Mouse (Mus musculus) spleen, postnatal 4 days (tissue): Measurements from ENCODE around the gene Hist3h2ba.

Experiments used
- DNase-seq, 2 experiments: peaks; one replicate each; pipeline ENCODE4 v3.0.0; 2022; ENCODE audit warnings: low spot score in 2 of 2

The Hist3h2ba gene

DNA sequence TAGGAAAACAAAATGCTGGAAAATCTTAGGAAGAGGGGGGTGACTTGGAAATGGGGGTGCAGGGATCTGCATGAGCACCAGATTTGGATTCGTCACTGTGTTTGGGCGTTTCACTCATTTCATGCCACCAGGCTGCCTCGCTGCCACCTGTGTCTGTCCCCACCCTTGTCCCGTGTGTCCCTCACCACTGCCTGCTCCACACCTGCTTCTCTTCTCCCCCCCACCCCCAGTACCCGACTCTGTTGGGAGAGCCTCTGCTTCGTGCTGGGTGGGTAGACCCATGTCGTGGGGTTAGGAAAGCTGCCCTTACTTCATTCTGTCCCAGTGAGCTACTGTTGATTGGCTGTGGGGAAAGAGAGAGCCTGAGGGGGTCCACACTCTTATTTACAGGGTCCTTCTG, 35.9 kb downstream of the Hist3h2ba start:
- no peak for DNase-seq

- no peak for DNase-seq
Observed at GRCm38 (mm10) chr11:58985299-58985917, 36.7 kb downstream of the Hist3h2ba start.

GRCm38 (mm10) chr11:58989166-58989565, 40.4 kb downstream of the Hist3h2ba start:
- DNase-seq: no peak

- no peak for DNase-seq
Observed at GRCm38 (mm10) chr11:58990141-58990540, 41.4 kb downstream of the Hist3h2ba start.

DNA sequence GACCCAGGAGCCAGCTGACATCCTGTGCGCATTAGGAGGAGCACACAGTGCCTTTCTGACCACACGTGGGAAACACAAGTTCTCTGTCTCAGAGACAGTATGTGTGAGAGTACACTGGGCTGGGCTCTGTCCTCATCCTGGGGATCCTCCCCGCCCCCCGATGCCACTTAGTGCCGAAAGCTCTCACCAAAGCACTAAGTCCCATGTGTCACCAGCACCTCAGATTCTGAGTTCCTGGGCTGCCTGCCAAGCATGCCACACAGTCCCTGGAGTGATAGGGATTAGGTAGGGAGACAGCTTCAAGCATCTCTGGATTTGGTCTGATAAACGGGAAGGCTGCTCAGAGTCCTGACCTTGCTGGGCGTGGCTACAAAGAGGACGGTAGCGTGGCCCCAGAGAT, 42.1 kb downstream of the Hist3h2ba start:
- no peak for DNase-seq

- DNase-seq: no peak
Observed at GRCm38 (mm10) chr11:58991911-58992310, 43.2 kb downstream of the Hist3h2ba start.

- no peak for DNase-seq
Observed at GRCm38 (mm10) chr11:58993091-58993670, 44.5 kb downstream of the Hist3h2ba start.

DNA sequence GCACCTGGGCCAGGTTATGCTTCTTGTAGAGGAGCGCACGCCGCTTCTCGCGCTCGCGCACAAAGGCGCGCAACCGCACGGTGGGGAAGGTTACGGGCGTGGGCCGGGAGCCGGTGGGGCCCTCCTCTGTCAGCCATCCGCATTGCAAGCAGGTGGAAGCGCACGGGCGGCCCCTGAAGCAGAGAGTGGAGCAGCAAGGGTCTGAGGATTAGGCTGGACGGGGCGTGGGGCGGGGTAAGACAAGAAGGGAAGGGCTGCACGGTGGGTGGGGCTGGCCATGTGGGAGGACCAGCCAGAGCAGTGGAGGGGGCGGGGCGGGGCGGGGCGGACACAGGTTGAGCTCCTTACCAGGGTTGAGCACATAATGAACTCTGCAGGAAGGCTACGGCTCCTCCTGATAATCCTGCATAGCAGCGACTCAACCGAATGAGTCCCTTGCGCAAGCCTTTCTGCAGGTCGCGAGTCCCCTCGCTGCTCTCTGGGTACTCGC, 45.7 kb downstream of the Hist3h2ba start:
- DNase-seq: peak; percentile 59 to 80

DNA sequence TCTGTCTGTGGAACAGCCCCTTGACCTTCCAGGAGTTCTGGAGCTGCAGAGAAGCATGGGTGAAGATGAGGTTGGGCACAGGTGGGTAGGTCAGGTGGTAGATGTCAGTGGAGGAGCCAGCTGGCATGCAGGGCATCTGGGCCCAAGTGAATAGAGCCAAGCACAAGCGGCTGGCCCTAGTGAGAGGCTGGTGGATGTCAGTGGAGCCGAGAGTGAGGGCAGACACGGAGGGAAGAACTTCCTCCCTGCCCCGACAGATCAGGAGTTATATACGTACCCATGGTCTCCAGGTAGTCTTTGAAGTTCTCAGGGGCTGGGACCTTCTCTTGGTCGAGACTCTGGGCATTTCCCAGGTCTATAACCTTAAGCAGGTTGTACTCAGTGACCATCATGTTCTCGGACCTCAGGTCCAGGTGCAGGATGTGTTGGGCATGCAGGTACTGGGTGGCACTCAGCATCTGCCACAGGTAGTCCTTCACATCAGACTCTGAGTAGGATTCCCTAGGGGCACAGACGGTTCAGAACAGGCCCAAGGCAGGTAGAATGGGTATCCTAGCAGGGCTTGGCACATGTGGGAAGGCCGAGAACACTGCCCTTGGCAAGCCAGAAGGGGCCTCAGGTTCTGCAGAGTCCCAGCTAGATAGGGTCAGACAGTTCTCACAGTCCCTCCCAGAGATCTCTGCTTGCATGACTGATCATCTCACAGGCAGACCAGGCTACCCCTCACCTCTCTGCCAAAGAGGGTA, 46.5 kb downstream of the Hist3h2ba start:
- no peak for DNase-seq

DNA sequence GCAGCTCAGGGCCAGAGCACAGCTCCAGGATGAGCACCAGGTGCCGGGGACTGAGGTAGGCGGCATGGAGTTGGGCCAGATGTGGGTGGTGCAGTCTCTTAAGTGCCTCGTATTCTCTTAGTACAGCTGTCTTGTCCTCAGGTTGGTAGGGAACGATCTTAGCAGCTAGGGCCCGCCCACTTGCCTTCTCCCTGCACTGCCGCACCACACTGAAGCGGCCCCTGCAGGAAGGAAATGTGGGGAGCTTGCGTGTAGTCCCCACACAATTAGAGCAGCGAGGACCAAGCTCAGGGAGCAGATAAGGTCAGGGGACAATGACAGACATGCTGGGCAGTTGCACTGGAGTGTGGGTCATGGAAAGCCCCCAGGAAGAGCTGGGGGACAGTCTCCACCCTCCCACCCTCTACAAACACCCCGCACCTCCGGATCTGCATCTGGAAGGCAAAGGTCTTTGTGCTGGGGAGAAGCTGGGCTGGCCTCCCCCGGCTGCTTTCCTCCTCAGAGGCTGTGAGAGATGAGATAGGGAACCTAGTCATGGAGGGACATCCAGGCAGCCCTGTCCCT, 47.2 kb downstream of the Hist3h2ba start:
- DNase-seq: no peak

GRCm38 (mm10) chr11:58997541-58997940, 48.8 kb downstream of the Hist3h2ba start:
- no peak for DNase-seq
